Mouse (Mus musculus) embryonic fibroblast, embryonic 13.5 days (primary cell): ENCODE data around the gene Grin3b. TPM values are rescaled to one million over a fixed set of nuclear protein-coding genes. Genes with fewer than 3 reads are reported as not detected.

Source experiments
- H3K27ac ChIP-seq: 2 replicates; pipeline ENCODE4 v1.5.1; 2012; ENCODE audit warnings: low read length, control low read depth, inconsistent platforms; ENCODE audit not compliant: insufficient read depth
- H3K4me1 ChIP-seq: 2 replicates; pipeline ENCODE4 v1.6.1; 2011; ENCODE audit warnings: low read length; ENCODE audit not compliant: control insufficient read depth, insufficient read depth
- H3K4me3 ChIP-seq: 2 replicates; pipeline ENCODE4 v1.5.1; 2011; ENCODE audit warnings: mild to moderate bottlenecking, control low read depth, low read length; ENCODE audit not compliant: insufficient read depth
- CTCF ChIP-seq: IDR thresholded peaks from 2 replicates; pipeline ENCODE4 v1.5.1; 2011; ENCODE audit warnings: mild to moderate bottlenecking, control low read depth, low read length, moderate library complexity, borderline replicate concordance; ENCODE audit not compliant: insufficient read depth
- POLR2A ChIP-seq: IDR thresholded peaks from 2 replicates; pipeline ENCODE4 v1.6.1; 2011; ENCODE audit warnings: low read depth, mild to moderate bottlenecking, control low read depth, low read length, moderate library complexity
- polyA plus RNA-seq: library from polyadenylated mRNA; stranded (reverse); fragments of >200 nt; gene quantifications from 2 replicates; pipeline ENCODE4 v1.2.4, GENCODE M21; 2011; ENCODE audit warnings: low read depth; ENCODE audit not compliant: missing spikeins, insufficient read length

The Grin3b gene
- polyA plus RNA-seq, 1 experiment: 0.16 TPM

DNA sequence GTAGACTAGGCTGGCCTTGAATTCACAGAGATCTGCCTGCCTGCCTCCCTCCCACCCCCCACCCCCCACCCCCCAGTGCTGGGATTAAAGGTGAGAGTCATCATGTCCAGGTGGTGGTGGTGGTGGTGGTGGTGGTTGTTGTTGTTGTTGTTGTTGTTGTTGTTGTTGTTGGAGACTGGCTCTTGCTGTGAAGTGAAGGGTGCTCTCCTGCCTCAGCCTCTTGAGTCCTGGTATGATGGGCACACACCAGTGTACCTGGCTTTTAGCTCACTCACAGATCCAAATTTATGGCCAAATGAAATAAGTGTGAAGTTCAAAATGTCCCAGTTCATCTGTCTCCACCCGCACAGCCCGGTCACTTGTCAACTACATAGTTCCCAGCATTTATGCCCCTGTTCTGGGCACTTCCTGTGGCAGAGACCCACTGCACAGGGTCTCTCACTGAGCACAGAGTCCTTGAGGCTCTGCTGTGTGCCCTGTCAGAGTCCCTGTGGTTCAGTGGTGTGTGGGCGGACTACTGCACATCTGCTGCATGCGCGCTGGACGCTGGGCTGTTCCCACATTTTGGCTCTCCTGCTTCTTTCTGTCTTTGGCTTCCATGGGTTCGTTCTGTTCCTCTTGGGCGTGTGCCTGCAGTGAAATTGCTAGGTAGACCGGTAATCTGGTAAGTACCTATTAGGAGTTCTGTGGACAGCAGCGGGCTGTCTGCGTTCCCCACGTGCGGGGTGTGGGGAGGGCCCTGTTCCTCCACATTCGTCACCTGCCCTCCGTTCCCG lies 35.5 kb upstream of the Grin3b start:
- no peak overlapping the region for H3K27ac ChIP-seq
- peaks cover 17% of the 10 kb centered on the region for H3K4me1 ChIP-seq
- no peak for TF ChIP-seq CTCF
- no peak for TF ChIP-seq POLR2A
- no peak overlapping the region for H3K4me3 ChIP-seq

DNA sequence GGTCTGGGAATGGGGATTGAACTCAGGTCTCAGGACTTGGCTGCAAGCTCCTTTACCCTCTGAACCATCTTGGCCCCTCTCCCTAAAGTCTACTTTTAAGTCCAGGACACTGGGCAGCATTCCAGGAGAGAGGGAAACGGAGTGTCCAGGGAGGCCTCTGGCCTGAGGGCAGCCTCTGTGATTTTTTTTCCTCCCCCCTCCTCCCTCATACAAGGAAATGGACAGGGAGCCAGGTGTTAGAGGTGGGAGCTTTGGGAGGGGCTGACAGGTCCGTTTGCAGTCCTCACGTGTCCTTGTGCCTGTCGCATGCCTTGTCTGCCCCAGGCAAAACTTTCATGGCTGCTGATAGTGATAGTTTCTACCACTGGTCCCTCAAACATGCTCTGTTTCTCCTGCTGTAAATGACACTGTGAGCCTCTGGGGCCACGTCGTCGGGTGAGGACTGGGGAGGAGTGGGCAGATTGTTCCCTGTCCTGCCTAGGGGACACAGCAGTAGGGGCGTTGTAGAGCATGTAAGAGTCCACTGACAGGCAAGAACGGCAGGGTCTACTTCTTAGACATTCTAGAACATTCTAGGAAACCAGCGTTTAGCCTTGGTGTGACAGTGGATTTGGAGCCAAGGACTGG lies 34.1 kb upstream of the Grin3b start:
- Histone ChIP-seq H3K4me3 (no peak overlapping the region), H3K4me1 (peaks cover 17% of the 10 kb centered on the region), H3K27ac (no peak overlapping the region)
- TF ChIP-seq CTCF (no peak), POLR2A (no peak)

DNA sequence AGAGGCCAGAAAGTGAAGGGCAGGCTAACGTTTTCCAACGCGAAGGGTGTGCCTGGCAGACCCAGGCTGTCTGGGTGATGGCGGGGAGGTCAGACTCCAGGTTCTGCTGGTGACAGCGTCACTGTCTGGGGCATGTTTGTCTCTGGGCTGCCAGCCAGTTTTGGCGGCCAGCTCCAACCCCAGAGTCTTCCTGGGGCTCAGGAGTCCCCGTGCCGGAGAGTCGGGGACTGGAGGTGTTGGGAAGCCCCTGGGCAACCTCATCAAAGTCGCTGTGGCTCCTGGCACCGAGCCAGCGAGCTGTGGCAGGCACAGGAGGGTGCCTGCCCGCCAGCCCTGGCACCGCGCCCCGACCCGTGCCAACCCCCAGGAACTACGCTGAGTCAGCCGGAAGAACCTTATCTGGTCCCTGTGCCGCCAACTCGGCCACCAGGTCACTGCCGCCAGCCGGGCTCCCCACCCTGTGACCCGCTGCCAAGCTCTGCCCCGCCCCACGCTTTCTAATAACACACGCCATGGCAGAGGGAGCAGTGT lies 33.5 kb upstream of the Grin3b start:
- no peak for TF ChIP-seq POLR2A
- no peak for TF ChIP-seq CTCF
- no peak overlapping the region for H3K4me3 ChIP-seq
- no peak overlapping the region for H3K27ac ChIP-seq
- H3K4me1 ChIP-seq: peaks cover 17% of the 10 kb centered on the region

DNA sequence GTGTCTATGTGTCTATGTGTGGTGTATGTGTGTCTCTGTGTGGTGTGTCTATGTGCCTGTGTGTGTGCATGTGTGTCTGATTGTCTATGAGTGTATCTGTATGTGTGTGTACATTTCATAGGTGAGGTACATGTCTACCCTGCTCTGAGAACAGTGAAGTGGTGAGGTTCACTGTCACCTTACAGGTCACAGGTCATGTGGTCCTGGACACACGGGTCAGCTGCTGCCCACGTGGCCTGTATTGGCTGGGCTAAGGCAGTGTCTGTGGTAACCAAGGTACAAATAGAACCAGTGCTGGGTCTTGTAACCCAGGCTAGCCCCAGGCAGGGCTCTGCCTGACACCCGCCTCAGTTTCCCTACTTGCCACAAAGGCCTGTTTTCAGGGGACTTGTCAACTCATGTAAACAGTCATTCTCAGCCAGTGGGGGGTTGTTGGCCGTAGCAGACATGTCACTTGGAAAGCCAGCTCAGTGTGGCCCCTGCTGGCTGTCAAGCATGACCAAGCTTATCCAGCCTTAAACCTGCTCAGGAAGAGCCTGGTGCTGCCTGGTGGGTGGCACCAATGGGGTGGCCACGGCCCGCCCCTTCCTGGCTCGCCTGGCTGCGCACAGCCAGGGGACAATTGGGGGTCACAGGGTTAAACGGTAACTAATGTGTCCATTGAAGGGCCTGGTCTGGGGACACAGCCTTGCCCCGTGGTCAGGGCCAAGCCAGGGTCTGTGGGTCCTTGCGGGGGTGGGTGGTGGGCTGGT lies 32.6 kb upstream of the Grin3b start:
- no peak overlapping the region for H3K4me3 ChIP-seq
- H3K4me1 ChIP-seq: peaks cover 11% of the 10 kb centered on the region; the same call in 1 of the 2 replicates
- TF ChIP-seq POLR2A: no peak
- no peak for TF ChIP-seq CTCF
- H3K27ac ChIP-seq: no peak overlapping the region

DNA sequence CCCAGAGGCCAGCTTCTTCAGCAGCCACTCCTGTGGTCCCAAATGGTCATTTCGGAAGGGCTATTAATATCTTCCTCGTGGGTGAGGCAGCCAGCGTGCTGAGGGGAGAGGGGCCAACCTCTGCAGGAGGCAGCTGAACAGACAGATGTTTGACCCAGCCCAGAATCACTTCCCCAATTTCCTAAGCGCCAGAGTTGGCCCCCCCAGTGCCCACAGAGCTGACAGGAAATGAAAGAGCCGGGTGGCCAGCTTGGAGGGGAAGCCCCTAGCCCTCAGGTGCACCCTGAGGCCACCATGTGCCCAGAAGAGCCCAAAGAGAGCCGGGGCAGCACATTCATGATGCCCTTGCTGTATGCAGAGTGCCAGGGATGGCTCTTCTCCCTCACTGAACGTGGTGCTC lies 29.8 kb upstream of the Grin3b start:
- Histone ChIP-seq H3K4me1 (peaks cover 8% of the 10 kb centered on the region; the same call in 1 of the 2 replicates), H3K4me3 (no peak overlapping the region), H3K27ac (no peak overlapping the region)
- TF ChIP-seq POLR2A (no peak), CTCF (no peak)

DNA sequence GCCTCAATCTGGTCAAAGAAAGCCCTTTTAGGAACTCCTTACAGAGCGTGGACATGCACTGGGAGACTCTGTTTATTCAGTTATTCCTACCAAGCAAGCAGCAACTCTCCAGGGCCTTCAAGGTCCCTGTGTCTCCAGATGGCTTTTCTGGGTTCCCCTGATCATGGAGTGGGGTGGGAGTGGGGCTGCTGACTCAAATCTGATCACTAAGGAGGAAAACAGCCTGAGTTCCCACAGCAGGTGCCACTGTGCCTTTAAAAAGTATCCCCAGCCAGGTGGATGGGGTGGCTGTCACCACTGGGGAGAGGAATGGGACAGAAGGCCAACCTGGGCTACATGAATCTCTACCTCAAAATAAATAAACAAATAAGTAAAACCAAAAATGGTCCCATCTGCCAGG lies 27.5 kb upstream of the Grin3b start:
- no peak overlapping the region for H3K27ac ChIP-seq
- peaks cover 5% of the 10 kb centered on the region; the same call in 1 of the 2 replicates for H3K4me1 ChIP-seq
- TF ChIP-seq POLR2A: no peak
- TF ChIP-seq CTCF: no peak
- H3K4me3 ChIP-seq: no peak overlapping the region

DNA sequence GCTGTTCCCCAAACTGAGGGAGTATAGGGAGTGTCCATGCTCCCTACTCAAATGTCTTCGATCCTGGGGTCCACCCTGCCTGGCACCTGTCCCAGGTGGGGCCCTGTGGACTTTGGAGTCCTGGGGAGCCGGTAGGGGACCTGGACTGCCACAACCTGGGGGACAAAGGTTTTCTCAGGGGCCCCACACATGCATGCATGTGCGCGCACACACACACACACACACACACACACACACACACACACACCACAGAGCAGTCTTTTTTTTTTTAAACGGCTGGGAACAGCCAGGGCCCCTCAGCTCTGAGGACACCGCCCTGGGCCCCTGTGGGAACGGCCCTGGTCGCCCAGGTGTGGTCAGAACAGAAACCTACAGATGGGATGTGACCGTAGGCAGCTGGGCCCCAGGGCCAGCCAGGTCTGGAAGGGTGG lies 27.0 kb upstream of the Grin3b start:
- Histone ChIP-seq H3K4me1 (peaks cover 5% of the 10 kb centered on the region; the same call in 1 of the 2 replicates), H3K4me3 (no peak overlapping the region), H3K27ac (no peak overlapping the region)
- TF ChIP-seq POLR2A (no peak), CTCF (no peak)

DNA sequence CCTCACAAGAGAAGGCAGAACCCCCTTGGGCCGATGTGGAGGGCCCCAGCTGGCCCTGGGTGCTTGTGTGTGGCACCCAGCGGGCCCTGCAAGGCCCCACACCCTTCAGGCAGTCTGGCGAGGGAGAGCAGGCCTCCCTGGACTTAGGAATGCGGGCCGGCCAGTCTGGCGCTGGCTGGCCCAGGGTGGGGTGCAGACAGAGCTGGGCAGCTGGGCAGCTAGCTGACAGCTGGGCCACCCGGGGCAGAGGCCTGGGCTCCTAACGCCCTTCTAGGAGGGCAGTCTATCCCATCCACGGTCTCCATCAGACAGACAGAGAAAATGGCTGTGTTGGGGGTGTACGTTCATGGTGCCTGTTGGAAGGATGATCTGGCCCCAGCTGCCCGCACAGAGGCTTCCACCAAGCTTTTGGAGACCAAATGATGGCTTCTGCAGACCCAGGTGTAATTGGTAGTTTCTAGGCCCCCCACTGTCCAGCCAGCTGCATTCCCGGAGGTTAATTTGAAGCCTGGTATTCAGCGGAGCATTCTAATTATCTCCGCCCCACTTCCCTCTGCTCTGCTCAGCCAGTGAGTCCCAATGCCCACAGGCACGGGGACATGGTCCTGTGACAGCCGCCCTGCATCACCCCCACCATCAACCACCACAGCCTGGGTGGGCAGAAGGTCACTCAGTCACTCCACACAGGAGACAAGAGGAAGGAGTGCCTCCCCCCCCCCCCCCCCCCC lies 24.8 kb upstream of the Grin3b start:
- no peak for TF ChIP-seq CTCF
- no peak for TF ChIP-seq POLR2A
- peaks cover 5% of the 10 kb centered on the region; the same call in 1 of the 2 replicates for H3K4me1 ChIP-seq
- no peak overlapping the region for H3K27ac ChIP-seq
- no peak overlapping the region for H3K4me3 ChIP-seq

DNA sequence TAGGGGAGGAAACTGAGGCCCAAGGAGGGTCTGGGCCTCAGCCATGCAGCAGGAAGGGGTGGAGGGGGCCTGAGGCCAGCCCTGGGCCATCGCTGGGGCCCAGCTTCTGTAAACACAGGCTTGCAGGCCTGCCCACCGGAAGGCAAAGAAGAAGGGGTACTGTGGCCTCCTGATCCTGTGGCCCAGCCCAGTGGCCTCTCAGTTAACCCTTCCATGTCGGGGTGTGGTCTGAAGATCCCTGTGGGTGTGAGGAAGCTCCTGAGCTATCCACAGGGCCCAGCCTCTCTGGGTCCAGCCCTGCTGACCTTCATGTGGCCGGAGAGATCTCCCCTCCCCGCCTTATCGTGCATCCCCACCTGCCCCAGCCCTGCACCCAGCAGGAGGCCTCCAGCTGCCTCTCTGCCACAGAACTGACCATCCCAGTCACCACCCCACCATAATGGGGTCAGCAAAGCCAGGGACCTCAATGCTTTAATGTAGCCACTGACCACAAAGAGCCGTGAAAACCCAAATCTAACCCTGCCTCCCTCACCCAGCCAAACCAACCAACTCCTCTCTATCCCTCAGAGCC lies 23.7 kb upstream of the Grin3b start:
- Histone ChIP-seq H3K27ac (no peak overlapping the region), H3K4me3 (no peak overlapping the region), H3K4me1 (peaks cover 5% of the 10 kb centered on the region; the same call in 1 of the 2 replicates)
- TF ChIP-seq CTCF (no peak), POLR2A (no peak)
